Mouse (Mus musculus) urinary bladder, postnatal 10 days (tissue): ENCODE results near the gene Plekhm3.

Source experiments
- DNase-seq: peaks from one replicate; pipeline ENCODE4 v3.0.0; 2022; ENCODE audit warnings: low spot score

Gene Plekhm3

GRCm38 (mm10) chr1:64927437-64928274 lies 29.0 kb downstream of the Plekhm3 start:
- no peak for DNase-seq

- no peak for DNase-seq
Observed at GRCm38 (mm10) chr1:64925594-64925993, 31.0 kb downstream of the Plekhm3 start.

DNA sequence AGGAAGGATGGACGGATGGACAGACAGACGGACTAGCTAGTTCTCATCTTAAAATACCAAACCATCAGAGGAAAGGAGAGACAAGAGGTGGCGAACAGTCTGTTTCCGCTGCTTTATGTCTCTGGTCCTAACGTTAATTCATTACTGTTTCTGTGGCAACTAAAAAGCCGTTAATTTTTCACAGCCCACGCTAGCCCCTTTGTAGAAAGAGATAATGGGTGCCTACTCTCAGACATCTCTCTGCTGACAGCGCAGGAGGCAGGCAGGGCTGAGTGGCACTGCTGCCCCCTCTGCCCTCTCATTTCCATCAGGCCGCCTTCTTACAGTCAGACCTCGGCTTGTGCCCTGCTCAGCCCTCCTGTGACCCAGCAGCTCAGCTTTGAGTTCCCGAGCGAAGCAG lies 32.3 kb downstream of the Plekhm3 start:
- no peak for DNase-seq

GRCm38 (mm10) chr1:64918810-64919528 lies 37.7 kb downstream of the Plekhm3 start:
- DNase-seq = no peak

- no peak for DNase-seq
Observed at GRCm38 (mm10) chr1:64917966-64918365, 38.7 kb downstream of the Plekhm3 start.

- DNase-seq = no peak
Observed at GRCm38 (mm10) chr1:64916884-64917507, 39.6 kb downstream of the Plekhm3 start.

DNA sequence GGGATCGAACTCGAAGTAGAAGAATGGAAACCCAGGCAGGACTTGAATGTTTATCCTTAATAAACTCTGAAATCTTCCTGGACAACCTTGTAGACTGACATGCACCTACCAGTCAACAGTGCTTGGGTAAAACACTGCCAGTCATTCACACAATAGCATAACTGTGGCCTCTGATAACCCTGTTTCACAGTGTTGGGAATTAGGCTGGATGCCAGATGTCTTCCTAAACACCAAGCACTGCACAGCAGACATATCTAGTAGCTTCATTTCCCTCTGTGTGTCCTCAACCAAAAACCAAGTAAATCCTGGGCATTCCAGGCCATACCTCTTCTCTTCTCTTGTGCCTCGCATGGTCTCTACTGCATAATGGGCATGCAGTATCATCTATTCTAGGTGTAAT lies 42.3 kb downstream of the Plekhm3 start:
- no peak for DNase-seq

DNA sequence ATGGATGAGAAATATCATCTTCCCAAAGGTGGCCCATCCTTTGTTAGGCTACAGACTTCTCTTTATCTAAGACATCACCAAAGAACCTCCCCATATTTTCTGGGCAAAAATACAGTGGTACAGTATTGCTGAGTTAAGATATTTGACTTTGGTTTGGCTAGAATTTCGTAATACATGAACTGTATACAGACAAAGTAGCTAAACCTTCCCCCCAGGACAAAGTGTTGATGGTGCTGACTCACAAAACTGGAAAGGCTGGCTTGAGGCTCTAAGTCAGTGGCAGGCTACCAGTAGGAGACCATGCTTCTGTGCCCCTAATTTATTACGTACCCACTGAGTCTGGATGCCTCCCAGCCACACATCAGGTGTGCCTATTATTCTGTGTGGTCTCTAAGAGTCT lies 48.9 kb downstream of the Plekhm3 start:
- no peak for DNase-seq

- DNase-seq = no peak
Observed at GRCm38 (mm10) chr1:64906226-64906625, 50.4 kb downstream of the Plekhm3 start.

GRCm38 (mm10) chr1:64903415-64903814 lies 53.2 kb downstream of the Plekhm3 start:
- no peak for DNase-seq

- no peak for DNase-seq
Observed at GRCm38 (mm10) chr1:64902804-64903203, 53.8 kb downstream of the Plekhm3 start.

GRCm38 (mm10) chr1:64899763-64900162 lies 56.9 kb downstream of the Plekhm3 start:
- no peak for DNase-seq

- no peak for DNase-seq
Observed at GRCm38 (mm10) chr1:64897485-64897884, 59.1 kb downstream of the Plekhm3 start.

DNA sequence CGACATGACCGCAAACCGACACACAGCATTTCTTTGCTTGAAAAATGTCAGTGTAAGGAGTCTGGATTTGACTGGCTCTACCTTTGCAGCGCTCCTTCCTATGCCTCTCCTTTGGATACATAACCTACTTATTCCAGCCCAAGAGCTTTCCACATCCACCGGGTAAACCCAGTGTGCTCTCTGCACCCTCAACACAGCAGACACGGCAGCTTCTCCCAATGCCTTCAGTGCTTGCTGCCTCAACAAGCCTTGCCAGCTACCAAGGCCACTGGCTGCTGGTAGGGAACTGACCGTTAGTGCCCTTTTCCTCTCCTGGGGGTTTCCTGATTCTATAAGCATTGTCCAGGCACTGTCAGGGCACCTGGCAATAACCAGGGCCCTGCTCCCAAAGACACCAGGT lies 62.8 kb downstream of the Plekhm3 start:
- no peak for DNase-seq

DNA sequence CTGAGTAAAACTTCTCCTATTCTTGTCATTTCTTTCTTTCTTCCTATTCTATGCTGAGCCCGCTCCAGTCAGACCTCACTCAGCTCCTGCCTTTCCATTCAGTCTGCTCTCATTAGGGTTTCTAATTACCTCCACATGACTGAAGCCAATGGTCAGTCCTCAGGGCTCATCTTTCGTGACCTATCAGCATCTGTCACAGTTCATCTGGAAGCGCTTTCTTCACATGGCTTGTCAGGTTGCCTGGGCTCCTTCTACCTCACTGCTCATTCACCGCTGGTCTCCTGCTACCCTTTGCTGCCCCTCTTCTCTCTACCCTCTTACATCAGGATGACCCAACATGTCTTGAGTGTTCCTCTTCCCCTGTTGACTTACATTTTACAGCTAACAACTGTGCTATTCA lies 65.3 kb downstream of the Plekhm3 start:
- no peak for DNase-seq

DNA sequence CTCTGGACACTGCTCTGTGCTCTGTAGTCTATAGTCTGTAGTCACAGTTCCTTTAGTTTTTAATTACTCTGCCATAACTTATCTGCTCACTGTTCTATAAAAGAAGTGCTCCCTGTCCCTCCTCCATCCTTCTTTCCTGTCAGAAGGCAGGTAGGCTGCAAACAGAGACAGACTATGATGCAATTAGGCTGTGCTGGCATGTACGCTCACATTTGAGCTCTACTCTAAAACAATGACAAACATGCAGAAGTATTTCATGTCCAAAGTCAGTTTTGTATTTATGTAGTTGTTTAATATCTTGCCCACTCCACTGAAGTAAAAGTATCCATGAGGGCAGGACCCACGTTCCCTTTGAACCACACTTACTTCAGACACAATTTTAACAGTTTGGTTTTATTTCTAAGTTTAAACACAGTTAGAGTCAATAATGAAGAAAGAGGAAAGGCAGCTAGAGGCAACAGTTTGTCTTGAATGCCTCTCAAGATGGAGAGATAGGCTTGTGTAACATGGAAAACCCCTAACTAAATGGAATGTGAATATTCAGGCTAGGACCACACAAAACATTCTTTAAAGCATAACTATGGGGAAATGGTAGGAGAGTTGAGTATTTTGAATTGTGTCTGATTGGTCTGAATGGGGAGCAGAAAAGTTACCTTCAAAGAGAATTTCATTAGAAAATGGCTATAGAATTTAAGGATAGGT lies 69.0 kb downstream of the Plekhm3 start:
- no peak for DNase-seq

GRCm38 (mm10) chr1:64886718-64887117 lies 69.9 kb downstream of the Plekhm3 start:
- no peak for DNase-seq

DNA sequence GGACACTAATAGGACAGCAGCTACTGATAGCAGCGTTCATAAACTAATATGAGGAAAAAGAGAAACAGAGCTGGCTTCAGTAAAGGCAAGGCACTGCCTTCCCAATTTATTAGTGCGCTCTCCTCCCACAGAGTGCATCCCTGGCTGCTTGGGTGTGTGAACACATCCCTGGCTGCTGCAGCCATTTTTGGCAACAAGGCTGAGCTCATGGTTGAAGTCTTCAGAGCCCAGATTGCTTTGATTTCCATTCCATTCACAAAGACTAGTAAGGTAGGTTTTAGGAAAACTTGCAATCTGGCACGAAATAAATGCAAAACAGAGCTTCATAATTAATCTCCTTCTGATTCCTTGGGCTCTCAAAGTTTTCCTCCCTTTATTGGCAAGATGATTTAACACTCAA lies 71.3 kb downstream of the Plekhm3 start:
- DNase-seq = no peak

GRCm38 (mm10) chr1:64884007-64884406 lies 72.6 kb downstream of the Plekhm3 start:
- no peak for DNase-seq

DNA sequence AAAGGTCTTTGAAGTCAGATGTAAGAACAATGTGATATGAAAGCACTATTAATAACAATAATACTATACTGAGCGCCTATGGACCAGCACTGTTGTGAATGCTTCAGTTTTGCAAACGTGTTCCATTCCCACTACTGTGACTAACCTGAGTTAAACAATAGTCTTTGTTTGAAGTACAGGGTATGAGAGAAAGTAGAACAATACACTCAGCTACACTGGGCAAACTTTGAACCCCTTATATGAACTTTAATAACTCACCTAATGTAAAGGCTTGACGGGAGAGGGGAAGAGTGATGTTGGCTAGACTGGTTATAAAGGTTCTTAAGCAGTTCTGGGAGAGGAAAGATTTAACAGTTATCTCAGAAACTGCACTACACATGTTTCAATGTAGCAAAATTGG lies 76.0 kb downstream of the Plekhm3 start:
- no peak for DNase-seq

DNA sequence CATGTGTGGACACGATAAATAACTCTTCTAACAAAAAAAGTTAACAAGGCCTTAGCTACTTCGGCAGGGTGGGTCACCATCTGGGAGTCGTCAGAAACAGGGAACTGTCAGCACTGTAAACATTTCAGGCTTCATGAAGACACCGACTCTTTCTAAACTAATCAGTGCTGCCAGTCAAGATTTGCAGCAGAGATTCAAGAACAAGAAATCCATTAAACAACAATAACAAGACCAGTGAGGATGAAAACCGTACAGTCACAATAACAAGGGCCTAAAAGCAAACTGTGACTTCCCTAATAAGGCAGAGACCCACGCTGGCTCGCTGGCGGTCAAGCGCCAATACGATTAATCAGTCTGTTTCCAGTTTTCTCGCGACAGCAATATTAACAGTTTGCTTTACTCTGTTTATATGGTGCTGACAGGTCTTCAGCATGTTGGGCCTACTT lies 77.8 kb downstream of the Plekhm3 start:
- no peak for DNase-seq

- no peak for DNase-seq
Observed at GRCm38 (mm10) chr1:64876276-64876675, 80.3 kb downstream of the Plekhm3 start.
